Mouse (Mus musculus): ENCODE measurements around the gene Ttll11.

The Ttll11 gene

DNA sequence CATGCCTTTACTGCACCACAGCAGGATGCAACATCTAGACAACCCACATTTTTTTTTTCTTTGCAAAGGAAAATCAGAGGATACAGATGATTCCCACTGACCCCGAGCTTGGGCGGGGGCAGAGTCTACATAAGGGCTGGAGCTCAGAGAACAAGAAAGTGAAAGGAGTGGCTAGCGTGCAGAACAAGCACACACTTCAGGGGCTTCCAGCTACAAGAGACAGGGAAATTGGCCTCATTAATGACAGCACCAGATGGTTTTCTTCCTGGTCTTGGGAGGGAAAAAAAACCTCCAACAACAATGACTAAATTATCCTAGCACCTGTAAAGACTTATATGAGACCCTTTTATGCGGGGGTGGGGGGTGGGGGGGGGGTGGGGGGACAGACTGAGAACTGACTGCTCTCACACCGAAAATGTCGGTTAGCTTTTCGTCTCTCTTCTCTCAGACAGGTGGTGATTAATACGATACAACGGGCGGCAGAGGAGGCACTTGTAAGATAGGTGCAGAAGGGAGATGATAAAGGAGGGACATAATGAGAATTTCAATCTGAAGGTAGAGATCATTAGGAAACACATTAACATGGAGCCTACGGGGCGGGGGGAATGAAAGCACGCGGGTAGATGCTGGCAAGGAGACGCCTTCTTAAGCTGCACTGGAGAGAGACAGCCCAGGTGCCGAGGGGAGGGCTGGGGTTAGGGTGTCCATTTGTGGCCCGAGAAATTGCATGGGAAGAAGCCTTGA, 128.1 kb downstream of the Ttll11 start:
- no peak for DNase-seq

DNA sequence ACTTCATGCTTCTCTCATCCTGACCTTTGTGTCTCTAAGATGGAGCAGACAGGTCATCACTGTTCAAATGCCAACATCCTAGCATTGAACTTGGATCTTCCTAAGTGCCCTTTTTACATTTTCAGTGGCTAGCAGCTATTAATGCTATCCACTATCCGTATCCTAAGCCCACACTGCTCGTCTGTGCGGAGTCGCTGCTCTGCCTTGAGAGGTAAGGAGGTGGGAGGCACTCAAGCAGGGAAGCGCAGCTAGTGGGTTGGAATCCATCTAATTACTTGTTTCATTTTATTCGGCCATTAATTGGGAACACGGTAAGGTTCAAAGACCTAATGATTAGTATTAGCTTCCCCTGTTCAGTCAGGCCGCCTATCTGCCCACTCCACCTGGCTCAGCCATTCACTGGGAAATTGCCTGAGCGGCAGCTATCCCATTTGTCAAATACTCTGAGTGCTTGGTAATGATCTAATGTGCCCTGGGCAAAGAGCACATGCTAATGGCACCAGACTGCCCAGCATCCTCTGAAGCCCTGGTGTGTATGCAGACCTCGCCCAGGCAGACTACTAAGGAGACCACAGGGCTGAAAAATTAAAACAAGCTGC, 130.0 kb downstream of the Ttll11 start:
- DNase-seq: no peak

DNA sequence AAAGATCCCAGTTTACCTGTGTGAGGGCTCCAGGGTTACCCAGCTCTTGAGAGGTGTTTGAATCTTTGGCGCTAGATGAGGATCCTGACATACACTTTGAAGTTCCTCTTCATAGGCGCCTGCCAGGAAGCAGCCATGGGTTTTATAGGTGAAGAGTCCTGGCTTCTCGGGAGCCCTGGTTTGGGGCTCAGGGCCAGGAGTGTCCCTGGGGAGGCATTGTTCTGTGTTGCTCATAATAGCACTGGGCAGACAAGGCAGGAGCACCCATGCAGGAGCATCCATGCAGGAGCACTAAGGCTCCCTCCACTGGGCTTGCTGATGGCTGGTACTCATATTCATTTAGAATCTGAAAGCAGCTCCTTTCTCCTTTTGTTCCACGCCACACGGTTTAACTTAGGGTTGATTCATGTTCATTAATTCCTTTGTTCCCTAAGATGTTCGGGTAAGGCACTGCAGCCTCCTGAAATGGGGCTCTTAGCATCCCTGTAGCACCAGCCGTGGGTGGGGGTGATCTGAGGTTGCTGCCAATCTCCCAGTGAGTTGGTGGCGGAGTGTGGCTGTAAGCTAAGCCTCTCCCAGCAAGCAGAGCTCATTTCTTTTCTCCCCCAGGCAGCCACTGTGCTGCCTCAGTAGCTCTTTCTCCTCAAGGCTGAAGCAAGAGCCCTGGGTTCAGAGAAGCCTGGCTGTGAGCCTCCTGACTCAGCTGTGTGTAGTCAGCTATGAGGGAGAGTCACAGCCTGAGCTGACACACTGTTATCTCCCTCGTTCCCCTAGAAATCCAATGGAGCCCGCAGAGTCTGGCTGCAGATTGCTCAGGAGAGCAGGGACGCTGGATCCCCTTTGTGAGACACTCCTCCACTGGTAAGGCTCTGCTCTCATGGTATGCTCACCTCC, 133.9 kb downstream of the Ttll11 start:
- no peak for DNase-seq

DNA sequence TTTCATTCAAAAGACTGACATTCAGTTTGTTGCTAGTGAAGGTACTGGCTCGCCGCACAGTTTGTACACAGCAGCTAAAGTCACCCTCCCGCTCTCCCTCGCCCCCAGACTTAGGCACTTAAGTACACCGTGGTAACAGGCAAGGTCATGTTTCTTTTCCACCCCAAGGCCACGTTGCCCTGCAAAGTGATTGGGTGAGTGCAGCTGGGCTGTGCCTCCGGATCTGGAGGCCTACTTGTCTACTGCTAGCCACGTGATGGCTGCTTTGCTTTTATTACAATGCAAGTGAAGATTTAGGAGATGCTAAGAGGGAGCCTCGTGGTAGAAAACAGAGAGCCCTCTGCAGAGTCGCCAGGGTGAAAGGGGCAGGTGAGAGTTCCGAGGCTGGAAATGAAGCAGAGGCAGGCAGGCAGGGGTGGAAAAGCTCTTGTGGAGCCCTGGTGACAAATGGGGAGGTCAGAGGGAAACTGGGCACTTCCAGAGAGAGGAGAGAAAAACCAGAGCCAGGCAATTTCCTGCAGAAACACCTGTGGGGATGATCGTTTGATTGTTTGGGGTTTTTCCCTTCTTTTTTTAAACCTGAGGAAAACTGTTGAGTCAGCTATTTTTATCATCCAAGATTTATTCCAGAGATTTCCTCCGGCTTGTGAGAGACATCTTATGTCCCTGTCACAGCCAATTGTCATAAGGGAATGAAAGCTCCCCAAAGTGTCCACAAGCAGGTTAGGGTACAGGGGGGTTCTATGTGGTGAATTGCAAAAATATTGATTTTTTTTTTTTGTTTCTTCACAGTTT, 135.6 kb downstream of the Ttll11 start:
- no peak for DNase-seq

DNA sequence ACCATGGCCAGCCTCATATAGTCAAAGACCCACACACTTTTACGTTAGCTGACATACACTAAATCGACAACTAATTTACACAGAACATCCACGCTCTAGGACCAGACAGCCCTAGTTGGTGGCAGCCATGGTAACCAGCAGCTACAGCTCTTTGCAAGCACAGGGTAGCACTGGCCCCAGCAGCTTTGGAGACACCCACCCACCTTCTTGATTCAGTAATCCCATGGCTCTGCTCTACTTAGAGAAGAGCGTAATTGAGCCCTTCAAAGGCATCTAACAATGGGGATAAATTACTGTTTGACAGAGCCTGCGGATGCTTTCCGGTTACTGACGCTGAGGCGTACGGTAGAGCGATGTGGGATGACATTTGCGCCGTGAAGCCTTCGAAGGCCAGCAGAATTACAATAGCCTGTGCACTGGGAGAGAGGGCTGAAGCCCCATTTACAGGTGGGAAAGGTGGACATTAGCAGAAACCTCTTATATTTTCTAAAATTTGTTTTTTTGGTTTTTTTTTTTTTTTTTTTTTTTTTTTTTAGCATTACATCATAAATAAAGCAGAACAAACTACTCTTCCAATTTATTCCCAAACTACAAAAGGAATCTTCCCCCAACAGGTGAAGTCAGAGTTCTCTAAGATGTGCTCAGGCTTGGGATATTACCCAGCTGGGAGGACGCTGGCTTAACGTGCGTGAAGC, 136.8 kb downstream of the Ttll11 start:
- DNase-seq: no peak

DNA sequence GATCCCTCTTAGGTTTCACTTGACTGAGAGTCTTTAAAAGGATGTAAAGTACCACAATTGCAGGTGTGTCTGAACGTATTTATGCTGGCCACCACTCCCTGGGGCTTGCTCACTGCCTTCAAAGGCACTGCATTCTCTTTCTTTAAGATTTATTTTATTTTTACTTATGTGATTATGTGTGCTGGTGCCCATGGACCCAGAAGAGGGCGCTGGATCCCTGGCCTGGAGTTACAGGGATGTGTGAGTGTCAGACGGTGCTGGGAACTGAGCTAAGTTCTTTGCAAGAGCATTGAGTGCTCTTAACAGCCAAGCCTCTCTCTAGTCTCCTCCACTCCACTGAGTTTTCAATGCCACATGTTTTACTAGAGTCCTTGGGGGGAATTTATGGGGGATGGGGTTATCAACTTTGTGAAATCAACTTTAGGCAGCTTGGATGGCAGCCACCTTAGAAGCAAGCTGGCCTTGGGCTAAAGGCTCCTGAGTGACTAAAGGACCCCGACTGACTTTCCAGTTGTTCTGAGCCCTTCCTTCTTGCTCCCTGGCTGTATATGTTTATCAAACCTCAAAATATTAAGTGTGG, 137.8 kb downstream of the Ttll11 start:
- no peak for DNase-seq

DNA sequence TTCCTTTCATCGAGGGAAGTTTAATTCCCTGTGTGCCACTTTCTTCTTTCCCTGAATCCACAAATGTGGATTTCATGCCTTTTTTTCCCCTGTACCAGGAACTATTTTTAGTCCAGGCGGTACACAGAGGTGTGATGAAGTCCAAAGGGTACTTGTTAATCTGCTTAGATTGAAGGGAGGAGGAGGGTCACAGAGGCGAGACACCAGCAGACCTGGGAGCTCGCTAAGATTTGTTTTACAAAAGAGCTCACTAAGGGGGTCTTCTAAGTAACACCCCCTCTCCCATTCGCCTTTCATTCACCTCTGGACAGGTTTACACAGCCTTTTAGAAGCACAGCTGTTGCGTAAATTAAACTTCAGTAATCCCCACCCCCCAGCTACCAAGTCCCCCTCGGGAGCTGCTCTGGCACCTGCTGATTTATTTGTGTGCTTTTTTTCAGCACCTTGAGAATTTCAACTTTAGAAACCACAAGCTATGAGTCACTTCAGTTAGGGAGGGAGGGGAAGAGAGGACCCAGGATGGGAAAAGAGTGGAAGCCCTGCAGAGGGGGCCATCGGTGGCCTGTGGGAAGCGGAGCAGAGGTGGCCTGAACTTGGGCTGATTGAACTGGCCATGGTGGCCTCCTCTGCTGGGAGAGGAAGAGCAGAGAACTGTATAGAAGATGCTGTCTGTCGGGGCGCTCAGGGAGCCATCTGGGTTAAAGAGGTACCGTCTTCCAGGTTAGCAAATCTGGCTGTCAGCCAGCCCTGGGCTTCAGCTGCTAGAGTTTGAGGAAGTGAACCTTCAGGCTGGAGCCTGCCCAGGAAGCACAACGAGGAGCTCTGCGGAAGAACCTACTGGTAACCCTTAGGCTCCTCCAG, 138.5 kb downstream of the Ttll11 start:
- peak; percentile 39 to 63 for DNase-seq

DNA sequence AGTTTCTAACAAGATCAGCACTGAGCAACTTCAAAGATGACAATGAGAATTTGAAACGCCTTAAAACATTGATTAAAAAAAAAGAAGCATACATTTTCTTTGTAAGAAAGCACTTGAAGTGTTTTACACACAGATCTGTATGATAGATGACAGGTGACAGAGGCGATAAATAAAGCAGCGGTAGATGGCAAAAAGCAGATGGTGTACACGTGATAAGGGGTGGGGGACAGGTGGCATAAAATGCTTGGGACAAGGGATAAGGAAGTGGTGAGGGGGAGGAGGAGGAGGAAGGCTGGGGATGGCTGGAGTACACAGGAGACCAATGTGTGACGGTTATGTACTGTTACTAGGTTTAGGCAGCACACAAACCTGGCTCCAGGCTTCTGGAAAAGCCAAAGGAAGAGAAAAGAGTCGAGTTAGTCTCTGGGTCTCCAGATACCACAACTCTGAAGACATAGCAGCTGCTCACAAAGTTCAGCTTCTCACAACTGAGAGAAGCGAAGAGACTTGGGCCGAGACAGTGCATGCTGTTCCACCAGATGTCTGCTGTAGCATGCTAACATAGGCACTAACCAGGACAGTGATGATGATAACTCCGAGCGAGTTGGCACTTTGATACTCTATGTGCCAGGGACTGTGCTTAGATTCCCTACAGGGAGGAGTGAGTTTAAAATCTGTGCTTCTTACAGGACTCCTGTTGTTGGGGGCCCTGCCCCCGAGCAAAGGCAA, 140.8 kb downstream of the Ttll11 start:
- DNase-seq: no peak

DNA sequence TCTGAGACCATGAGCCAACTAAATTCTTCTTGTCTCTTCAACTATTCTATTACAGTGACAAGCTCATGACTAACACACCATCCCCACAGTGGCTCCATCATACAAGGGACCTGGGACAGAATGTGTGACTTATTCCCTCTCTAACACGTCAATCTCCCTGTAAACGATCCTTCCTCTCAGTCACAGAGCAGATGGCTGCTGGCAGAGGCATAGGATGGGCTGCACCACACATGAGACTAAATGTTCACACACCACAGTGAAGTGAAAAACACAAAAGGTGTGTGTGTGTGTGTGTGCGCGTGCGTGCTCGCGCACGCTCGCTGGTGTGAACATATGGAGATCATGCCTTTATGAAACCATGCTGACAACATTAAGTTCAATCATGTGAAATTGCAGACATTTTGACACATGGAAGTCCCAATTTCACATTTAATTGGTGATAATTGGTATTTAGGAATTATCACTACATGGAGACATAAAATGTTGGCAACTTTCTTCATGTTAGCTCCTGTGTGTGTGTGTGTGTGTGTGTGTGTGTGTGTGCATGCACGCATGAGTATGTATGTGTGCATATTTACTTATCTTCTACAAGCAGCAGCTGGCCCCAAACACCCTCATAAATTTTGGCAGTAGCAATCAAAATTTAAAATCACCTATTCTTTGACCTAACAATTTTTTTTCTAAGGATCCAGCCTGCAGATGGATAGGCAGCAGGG, 145.4 kb downstream of the Ttll11 start:
- no peak for DNase-seq

DNA sequence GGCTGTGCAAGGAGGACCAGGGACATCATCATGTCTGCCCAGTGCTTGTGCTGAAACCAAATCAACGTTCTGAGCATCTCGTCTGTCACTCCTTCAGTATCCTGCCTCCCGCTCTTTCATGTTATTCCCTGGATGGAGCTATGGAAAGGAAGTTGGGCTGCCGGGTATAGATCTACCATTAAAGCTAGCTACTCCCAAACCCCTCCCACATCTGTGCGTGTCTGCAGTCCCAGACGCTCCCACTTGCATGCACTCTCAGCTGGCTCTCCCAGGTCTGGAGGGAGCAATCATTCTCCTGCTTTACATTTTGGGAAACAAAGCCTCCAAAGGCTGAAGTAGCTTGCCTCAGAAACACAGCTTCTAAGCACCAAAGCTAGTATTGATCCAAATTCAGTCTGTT, 146.2 kb downstream of the Ttll11 start:
- DNase-seq: no peak

DNA sequence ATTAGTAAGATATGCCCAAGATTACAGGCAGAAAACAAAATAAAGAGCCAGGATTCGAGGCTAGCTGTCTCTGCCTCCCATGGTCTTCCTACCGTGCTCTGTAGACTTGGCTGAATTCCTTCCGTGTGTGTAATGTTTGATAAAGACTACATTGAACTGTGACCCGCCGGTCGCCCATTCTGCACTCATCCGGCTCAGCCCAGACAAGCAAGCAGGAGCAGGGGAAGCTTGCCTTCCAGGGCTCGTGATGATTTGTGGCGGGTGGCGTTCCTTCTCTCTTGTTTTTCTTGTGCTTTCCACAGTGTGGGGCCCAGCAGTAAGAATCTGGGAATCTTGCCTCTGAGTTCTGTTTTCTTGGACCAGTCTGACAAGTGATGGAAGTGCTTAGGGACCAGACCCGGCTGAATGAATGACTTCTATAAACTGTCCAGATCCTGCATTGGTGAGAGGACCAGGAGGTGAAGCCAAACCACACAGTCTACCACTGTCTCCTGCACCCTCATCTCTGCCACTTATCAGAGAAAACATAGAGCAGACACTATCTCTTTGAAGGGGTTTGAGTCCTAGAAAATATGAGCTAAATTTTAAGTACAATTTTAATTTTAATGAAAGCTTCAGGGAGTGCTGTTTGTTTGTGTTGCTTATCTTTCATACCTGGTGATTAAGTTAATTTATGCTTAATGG, 146.8 kb downstream of the Ttll11 start:
- no peak for DNase-seq

DNA sequence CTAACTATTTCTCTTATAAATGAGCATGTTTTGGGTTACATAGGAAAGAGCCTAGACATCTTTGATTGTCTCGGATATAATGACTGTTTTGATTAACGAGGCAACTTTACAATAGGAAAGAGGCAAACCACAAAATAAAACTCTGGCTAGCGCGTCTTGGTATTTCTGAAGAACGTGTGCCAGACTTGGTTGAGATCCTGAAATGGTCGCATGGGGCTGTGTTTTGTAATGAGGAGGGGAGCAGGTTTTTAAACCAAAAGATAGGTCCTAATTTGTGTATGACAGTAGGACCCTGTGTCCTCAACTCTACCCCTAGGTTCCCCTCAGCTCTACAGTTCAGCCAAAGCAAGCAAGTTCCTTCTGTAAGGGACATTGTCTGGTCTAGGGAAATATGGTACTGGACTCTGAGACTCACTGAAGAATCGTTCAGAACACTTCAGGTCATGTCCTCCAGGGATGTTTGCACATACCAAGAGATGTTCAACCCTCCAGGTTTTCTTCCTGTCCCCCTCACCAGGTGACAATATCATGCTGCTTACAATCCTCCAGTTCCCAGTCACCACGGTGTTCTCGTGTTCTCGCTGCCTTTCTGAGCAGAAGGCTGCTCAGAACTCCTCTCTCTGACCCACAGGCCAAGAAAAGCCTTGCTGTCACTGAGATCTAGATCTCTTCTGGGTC, 147.7 kb downstream of the Ttll11 start:
- DNase-seq: no peak

DNA sequence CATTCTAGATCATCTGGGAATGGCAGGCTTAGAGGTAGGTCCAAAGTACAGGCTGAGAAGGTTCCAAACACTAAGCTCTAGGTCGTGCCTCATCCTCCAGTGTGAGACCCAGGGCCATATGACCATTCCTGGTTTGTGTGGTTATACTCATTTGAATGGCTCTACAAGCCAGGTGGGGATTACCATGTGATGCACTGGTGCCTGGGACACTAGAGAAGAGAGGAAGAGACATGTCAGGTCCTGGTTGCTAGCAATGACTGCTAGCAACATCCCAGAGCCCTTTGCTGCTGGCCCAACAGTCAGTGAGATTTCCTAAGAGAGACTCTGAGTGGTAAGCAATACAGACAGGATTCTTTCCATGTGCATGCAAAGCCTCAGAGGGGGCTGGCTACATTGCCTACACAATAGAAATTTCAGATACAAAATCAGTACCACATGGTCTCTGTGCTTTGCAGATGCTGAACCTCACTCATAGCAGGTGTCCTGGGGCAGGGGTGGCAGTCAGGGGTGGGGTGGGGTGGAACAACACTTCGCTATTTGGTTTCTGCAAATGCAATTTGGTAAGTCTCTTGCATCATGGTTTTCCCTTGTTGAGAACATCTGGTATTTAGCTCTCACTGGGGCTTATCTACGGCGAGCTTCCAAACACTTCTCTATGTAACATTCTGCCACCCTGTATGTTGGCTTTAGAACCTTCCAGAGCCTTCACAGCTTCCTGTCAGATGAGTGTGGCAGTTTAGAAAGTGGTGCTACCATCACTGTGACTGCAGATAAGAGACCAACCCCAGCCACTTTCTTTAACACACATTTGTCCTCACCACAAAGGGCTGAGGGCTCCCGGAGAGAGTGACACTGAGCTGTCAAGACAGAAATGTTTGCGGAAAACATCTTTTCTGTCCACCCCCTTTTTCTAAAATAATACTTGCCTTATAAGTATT, 148.5 kb downstream of the Ttll11 start:
- DNase-seq: no peak

DNA sequence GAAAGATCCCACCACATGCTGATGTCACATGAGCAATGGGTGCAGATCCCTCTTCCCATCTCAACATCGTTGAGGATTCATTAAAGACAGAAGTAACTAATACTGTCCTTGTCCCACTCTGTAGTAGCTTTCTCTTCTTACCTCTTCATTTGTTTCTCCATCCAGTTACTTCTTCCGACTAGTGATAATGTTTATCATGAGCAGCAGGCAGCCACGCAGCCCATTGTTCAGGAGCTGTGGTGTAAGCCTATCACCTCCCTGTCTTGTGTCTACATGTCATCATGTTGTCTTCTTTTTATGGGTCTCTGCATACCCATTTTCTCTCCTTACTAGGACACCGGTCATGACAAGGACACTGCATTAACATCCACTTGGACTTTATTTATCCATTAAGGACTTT, 150.6 kb downstream of the Ttll11 start:
- DNase-seq: no peak

DNA sequence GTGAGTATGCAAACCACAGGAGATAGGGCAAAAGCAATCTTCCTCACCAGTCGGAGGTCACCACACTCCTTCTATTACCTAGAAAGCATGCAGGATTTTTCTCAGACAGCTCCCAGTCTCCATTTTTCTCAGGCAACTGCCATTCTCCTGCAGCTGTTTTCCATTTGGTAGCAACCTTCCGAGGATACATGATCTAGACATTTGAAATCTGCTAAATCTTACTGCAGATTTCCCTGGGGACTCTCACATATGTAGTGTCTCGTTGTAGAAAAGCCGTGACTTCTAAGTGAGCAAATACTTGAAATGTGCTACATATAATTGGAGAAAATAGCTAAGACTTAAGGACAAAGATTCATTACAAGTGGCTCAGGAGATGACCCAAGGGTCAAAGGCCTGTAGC, 151.8 kb downstream of the Ttll11 start:
- no peak for DNase-seq

DNA sequence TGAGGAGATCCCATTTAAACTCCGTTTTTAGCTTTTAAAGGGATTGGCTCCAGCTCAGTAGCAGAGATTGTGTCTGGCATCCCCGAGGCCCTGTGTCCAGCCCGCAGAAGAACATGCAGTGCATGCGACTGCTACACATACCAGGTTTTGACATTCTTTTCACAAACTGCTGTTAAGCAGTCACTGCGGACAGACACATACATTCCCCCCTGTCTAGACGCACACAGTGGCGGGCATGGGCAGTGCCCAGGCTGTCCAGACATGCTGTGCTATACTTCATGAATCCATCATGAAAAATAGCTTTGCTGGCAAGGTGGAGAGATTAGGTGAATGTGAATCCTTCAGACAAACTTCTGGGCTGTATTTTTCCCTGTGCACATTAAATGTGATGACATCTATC, 154.6 kb downstream of the Ttll11 start:
- no peak for DNase-seq

DNA sequence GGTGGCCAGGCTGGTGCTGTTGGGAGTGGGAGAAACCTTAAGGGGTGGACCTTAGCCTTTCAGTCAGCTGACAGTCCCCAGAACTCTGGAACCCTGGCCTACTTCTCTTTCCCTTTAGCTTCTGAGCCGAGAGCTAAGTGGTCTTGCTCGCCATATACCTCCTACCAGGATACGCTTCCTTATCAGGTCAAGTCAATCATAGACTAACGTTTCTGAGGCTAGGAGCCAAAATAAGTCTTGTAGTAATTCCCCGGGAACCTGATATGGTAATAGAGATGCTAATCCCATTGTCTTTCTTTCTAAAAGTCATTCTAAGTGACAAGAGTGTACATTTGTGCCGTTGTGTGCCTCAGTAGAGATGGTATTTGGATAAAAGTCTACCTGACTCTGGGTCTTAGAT, 156.1 kb downstream of the Ttll11 start:
- no peak for DNase-seq

Measured in spleen, adult 18-20 months (tissue).